Mouse (Mus musculus) thymus, adult 18-20 months (tissue): ENCODE data around the gene Atp7a.
"Not testable (repeated sequence)": the region's sequence is repeated elsewhere in the genome, so short reads cannot be mapped to it uniquely, and the experiment has no call there.

Experiments used
- DNase-seq, 2 experiments: peaks; one replicate each; pipeline ENCODE4 v3.0.0; 2022; ENCODE audit warnings: mixed read lengths in 2 of 2

Atp7a gene

DNA sequence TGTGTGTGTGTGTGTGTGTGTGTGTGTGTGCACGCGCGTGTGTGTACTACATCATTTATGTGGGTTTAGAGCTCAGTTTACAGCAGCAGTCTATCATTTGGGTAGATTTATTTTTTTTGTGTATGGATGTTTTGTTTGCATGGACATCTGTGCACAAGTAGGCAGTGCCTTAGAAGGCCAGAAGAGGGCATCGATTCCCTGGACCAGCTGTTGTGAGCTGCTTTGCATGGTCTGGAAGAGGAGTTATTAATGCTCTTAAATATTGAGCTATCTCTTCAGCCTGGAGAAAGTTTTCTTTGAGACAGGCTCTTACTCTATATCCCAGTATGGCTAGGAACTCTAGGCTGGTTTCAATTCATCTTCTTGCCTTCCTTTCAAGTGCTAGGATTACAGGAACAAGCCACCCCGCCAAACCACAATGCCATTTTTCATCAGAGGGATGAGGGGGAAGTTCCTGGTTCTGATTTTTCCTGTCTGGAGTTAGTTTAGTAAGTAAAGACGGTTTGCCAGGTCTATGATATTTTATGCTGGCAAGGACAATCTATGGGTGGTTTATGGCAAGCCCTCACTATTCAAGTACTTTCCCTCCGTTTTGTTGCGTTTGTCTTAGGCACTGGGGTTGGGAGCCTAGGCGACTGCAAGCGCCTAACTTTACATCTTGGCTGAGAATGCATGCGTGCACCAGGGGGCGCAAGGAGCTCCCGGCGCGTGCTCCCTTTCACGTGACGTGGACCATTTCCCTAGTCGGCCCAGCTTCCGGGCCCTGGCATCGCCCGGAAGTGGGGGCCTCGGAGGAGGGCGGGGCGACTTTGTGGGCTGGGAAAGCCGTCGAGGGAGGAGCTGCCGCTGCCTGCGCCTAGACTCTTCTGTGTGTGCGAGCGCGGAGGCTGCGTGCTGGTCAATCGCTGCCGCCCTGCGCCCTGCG is at the start of gene Atp7a:
Gene Atp7a, plus strand, starts transcription at position 859 of the 925 bp plus-strand sequence.
- peak; percentile 83 to 84 for DNase-seq

DNA sequence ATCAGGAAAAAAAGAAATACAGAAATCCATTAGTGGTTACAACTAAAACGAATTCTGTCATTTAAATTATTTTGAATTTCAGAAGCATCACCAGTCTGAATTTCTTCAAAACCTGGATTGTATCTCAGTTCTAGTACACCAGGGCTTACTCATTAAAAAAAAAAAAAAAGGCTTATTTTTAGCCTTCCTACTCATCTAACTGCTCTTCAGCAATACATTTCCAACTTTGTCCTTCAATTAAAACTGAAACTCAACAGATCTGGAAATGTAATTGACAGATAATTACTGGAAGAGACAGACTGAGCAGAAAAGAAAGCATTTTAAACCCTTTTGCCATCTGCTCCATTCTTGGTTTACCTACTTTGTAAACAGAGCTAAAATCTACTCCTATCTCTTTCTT is 25.5 kb upstream of the Atp7a start:
- DNase-seq = no peak

DNA sequence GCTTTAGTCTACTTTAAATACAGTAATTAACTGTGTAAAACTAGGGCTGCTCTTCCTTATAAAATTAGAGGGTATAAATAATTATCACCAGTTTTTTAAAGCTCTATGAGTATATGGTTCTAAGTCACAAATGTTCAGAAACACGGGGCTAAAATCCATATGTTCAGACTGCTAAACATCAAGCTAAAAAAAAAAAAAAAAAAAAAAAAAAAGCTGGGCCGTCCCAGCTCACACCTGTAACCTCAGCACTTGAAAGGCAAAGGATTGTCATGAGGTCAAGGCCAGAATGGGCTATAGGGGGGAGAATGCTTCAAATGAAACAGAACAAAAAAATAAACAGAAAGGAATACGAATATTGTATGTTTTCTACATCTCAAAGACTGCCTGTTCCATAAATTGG is 16.3 kb upstream of the Atp7a start:
- DNase-seq = no peak

DNA sequence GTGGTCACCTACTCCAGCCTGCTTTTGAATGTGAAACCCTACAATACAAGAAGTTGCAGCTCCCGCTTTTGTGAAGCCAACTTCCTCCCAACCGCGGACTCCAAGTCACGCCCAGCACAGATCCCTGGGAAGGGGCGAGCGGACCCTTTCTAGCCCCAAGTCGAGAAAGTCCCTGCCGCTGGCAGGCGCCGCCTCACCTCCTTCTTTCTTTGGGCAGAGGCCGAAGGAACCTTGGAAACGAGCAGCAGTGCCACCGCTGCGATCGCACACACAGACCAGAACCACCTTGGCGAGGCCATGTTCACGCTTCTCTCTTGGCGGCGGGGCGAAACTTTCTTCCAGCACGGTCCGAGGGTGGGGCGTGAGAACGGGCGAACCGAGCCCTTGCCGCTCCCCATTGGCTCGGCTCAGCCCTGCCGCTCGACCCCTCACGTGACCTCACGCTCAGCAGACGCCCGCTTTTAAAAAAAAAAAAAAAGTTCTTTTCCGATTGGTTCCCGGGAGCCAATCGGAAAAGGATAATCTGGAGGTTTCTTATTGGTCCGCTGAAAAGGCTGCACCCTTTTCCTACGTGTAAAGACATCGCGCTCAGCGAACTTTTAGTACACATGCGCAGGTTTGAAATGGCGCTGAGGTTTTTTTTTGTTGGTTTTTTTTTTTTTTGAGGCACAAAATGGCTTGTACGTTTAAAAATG is 15.5 kb upstream of the Atp7a start, which contains the start of gene Magt1:
Gene Magt1, minus strand, starts transcription at position 442 of the 695 bp plus-strand sequence.
- peak; percentile 75 to 77 for DNase-seq

DNA sequence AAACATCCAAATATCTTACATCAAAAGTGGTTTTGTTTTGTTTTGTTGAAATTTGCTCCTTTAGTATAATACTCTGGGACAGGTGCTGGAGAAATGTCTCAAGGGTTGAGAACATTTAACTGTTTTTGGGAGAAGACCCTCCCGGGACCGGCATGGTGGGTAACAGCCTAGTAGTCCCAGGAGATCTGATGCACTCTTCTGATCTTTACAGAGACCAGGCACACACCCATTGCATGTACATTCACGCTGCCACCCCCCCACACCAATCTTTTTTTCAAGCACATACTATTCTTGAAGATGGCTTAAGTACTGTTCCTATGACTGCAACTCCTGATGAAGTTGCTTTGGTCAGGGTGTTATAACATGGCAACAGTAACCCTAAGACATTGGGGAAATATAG is 14.5 kb upstream of the Atp7a start:
- DNase-seq = no peak

DNA sequence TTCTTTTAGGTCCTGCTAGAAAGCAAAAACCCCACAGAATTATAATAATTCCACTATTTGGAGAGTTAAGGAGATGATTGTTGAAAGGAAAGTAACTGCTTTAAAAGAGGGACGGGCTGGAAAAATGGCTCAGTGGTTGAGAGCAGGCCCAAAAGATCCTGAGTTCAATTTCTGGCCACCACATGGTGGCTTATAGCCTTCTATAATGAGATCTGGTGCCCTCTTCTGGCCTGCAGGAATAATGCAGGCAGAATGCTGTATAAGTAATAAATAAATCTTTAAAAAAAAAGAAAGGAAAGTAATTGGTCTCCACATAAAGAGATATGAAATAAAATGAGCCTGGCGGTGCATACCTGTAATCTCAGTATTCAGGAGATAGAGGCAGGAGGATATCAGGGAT is 13.9 kb upstream of the Atp7a start:
- no peak for DNase-seq

DNA sequence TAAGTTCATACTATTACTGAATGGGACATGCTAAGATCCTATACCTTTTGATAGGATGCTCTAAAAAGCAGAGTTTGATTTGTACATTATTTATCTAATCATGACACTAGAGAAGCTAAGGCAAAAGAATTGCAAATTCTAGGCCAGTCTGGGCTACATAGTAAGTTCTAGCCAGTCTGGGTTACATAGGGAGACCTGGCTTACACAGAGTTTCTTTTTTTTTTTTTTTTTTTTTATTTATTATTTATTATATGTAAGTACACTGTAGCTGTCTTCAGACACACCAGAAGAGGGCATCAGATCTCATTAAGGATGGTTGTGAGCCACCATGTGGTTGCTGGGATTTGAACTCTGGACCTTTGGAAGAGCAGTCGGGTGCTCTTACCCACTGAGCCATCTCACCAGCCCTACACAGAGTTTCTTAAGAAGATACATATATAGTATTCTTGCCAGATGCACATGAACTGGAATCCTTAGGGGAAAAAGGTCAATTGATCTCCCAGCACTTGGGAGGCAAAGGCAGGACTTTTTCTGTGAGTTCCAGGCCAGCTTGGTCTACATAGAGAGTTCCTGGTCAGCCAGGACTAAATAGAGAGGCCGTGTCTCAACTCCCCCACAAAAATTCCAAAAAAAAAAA is 12.2 kb upstream of the Atp7a start:
- DNase-seq = not testable (repeated sequence)

DNA sequence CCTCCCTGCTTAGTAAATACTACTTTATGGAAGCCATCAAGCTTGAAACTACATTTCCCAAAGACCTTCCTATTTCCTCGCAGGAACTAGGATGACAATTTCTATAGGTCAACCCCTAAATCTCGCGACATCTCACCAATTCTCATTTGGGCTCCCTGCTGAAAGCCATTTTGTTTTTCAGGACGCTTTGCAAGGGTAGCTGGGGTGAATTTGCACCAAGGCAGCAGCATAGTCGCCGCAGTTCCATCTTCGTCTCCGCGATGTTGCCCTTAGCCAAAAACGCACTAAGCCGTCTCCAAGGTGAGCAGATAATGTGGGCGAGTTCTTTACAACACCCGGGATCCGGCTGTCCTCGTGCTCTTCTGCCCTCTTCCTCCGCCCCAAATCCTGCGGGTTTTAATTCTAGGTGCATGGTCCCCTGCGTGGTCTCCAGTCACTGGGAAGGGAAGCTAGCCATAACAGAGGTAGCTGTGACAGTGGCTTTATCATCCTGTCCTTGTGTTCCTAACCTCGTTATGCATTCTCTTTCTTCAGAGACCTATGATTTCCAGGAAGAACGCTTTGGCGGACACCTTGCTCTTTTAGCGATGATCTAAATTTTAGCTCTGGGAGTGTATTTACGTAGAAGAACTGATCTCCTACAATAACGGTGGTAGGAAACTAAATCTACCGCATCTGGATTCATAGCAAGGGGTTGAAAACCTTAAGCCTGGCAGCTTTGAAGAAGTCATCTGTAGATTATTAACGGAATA is 11.3 kb upstream of the Atp7a start, which contains the start of gene Cox7b:
Gene Cox7b, plus strand, starts transcription at position 130 of the 752 bp plus-strand sequence.
- peak in 1 of 2 experiments; percentile 57 for DNase-seq

DNA sequence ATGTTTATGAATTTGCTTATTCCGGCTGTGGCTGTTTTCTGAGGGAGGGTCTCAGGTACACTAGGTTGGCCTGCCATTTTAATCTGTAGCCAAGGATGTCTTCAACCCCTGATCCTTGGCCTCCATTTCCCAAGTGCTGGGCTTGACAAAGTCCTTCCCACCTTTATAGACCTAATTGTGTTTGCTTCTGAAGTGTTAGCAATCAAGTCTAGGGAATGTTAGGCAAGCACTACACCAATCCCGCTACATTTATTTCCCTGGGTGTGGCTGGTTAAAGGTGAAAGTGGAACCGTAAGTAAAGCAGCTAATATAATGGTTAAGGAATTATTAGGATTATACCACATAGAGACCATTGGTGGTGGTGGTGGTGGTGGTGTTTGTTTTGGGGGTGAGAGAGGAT is 10.0 kb upstream of the Atp7a start:
- no peak for DNase-seq

DNA sequence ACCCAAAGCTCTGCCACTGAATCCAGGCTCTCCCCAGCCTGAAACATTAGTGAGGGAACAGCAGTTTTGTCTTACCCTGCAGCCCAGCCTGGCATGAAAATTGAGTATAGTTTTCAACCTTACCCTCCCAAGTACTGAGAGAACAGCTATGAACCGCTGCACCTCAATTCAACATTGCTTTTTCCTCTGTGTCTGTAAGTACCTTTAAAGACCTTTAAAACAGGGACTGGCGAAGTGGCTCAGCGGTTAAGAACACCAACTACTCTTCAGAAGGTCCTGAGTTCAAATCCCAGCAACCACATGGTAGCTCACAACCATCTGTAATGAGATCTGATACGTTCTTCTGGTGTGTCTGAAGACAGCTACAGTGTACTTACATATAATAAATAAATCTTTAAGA is 9.6 kb upstream of the Atp7a start:
- DNase-seq = no peak

DNA sequence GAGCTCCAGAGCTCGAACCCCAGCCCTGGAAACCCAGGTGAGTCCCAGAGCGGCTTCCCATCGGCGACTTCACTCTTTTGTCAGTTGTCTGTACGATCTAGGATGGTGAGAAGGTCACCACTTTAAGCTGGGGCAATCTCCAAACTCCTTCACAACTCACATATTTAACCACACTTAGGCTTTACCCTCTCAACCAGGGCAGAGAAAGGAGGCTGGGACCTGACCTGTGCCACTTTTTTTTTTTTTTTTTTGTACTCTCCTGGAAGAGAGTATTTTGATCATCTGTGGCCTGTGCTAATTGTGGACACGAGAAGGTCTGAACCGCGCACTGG is 233 bp downstream of the Atp7a start:
- no peak for DNase-seq

DNA sequence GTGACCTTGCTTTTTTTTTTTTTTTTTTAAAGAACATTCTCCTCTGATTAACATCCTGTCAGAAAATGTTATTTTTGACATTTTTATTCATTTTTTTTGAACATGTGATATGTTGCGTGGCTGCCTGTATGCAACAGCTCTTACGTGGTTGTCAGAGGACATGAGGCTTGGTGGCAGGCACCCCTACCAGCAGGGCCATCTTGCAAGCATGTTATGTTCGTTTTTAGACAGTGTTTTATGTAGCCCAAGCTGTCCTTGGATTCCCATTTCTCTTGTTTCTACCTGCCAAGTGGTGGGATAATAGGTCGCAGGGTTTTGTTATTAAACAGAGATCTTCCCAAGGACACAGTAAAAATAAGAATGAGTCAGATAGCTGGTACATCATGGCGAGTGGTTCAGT is 3.1 kb downstream of the Atp7a start:
- no peak for DNase-seq

DNA sequence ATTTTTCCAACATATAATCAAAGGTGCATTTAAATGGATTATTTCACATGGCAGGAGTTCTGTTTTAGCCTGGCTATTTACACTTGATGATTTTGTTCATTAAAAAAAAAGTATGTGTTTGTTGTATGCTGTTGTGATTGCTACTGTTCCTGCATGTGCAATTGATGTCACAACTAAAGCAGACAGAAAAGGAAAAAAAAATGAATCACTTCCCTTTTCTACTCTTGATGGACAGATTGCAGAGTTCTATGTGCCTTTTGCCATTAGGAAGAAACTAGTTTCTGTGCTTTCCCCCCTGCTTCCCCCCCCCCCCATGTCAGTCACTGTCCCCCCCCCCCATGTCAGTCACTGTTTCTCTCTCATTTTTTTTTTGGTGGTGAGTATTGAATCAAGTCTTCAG is 4.0 kb downstream of the Atp7a start:
- no peak for DNase-seq

DNA sequence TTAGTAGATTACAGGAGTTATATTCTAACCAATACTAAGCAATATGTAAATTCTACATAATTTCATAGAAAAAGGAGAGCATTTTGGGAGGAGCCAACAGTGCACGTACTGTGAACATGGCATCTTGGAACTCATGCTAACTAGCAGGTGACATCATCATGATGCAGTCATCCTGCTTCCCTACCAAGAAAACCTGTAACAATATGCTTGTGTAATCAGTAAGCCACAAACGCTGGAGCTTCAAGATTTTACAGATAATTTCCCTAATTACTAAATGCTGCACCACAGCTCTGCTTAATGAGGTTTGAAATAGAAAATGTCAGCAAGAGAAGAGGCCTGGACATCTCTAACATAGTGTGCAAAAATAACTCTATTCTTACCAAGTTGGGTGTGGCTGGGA is 8.7 kb downstream of the Atp7a start:
- DNase-seq = no peak

DNA sequence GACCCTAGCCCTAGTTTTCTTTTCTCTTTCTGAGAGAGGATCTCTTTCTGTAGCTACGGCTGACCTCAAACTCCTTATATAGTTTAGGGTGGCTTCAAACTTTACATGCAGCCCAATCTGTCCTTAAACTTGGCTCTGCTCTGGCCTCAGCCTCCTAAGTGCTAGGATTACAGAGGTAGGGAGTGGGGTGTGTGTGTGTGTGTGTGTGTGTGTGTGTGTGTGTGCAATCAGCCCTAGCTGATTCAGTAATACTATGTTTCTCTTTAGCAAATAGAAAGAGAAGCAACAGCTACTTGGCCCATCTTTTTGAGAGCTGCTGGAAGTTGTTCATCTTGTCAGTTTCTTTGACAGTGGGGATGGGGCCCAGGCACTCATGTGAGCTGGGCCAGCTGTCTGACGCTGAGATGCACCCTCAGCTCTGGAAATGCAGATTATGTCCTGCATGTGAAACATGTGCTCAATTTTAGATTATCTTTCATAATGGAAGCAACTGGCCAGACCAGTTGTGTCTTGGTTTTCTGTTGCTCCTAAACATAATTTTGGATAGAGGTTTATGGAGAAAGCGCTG is 10.2 kb downstream of the Atp7a start:
- no peak for DNase-seq

DNA sequence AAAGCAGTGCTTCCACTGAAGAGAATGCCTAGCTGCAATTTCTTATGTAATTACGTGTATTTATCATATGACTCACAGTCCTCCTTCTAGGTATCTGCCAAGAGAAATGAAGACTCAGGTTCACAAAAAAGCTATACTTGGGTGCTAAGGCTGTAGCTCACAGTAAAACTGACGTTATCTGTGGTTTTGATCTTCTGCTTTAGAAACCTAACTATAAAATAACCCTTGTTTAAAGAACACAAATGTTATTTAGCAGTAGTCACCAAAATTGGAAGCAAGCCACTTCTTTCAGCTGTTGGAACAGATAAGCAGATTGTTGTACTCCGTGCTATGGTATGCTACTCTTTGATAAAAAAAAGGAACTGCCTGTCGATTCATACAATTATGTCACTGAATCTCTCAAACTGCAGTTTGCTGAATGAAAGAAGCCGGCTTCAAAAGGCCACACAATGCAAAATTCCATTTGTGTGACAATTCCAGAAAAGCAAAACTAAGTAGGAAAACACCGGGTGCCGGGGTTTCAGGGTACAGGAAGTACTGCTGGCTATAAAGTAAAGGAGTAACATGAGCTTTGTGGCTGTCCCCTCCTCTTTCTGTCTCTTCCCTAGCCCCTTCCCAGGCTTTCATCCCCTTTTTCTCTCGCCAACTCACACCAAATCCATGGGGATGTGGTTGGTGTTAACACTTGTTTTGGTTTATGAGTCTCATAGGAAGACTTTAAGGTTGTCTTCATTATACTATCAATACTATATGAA is 17.0 kb downstream of the Atp7a start:
- DNase-seq = no peak

DNA sequence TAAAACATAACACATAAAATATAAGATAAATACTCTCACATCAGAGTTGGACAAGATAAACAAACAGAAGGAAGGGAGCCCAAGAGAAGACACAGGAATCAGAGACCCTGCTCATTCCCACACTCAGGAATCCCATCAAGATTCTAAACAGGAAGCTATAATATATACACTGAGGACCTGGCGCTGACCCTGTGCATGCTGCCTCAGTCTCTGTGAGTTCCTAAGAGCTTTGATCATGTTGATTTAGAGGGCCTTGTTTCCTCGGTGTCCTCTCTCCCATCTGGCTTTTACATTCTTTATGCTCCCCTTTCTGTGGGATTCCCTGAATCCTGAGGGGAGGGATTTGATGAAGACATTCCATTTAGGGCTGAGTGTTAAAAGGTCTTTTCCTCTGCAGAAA is 18.4 kb downstream of the Atp7a start:
- DNase-seq = no peak

DNA sequence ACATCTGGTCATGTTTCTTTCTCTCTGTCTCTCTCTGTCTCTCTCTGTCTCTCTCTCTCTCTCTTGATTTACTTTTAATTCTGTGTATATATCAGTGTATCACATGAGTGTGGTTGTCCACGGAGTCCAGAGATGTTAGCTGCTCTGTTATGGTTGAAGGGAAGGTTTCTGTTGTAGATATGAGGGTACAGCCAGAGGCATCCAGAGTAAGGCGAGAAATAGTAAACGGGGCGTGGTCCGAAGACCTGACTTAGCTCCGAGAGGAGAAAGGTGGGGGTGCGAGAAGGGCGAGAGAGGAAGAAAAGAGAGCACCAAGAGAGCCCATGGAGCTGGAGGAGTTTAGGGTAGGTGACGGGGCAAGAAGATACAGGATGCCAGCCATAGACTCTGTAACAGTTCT is 18.9 kb downstream of the Atp7a start:
- DNase-seq = no peak

DNA sequence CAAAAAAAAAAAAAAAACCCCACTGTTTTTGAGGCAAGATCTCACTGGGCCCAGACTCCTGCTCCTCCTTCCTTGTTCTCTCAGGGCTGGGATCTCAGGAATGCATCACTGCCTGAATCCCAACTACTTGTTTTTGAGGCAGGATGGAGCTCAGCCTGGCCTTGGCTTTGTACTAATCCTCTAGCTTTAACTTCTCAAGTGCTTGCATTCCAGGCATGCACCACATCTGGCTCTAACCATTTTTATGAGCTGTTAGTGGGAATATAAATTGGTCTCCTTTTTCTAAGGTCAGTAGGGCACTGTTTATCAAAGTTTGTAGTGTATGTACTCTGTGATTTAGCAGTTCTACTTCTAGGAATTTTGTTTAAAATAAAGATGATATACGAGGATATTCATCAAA is 21.1 kb downstream of the Atp7a start:
- no peak for DNase-seq

DNA sequence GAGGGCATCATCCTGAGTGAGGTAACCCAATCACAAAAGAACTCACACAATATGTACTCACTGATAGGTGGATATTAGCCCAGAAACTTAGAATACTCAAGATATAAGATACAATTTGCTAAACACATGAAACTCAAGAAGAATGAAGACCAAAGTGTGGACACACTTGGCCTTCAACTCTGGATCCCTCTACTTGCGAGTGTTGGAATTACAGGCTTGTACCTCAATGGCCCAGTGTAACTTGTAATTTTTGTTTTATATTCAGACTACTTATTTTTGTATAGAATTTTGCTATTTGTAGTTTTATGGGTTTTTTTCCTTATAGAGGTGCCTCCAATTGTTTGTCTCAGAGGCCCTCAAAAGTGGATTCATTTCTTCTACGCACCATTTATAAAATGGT is 50.8 kb downstream of the Atp7a start:
- DNase-seq = not testable (repeated sequence)

DNA sequence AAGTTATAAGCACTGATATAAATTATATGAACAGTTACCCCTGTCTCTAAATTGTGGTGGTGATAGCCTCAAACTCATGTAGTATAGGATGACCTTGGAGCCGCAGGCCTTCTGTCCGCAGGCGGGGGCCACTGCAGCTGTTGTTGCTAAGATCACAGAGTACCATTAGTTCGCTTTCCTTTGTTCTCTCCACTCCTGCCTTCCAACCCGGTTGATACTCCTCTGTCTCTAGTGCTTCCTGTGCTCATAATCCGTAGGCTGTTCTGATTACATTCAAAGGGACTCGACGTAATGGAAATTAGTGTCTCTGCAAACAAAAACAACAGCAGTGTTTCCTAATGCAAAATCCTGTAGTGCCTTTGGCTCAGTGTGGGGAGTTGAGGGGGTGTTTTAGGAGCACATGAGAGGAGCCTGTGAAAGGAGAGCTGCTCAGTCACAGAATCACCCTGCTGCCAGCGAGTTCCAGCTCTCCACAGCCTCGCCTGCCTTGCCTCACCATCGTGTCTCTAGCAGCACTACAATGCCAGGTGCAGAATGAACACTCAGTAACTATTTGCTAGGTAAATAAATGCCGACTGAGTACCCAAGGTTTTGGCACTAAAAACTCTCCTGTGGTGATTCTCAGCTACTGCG is 53.9 kb downstream of the Atp7a start:
- DNase-seq = no peak
